Mouse (Mus musculus) MEL (cell line): ENCODE measurements at regions not wholly inside any gene's neighbourhood (a gene's known extent, or its start where the extent isn't known, plus 50 kb on each side); places are given as distances from the start of the nearest gene placed in this dataset.
A peak's percentile ranks its signal among the peaks of the same experiment; 100 is the strongest.
"Not testable (repeated sequence)": the region's sequence is repeated elsewhere in the genome, so short reads cannot be mapped to it uniquely, and the experiment has no call there.

Experiments used
- DNase-seq: peaks from one replicate; pipeline ENCODE4 v3.0.0; 2011; ENCODE audit warnings: low read depth, low spot score
- H3K27ac ChIP-seq: 2 replicates; pipeline ENCODE4 v1.5.1; 2012; ENCODE audit warnings: low read depth, mild to moderate bottlenecking, control low read depth, low read length, moderate library complexity; ENCODE audit not compliant: control insufficient read depth
- H3K27me3 ChIP-seq, 2 experiments: fragments of 150-350 bp in 1 of 2; sonication (generic) in 1 of 2; 2 replicates each; pipeline ENCODE4 v1.6.1; 2012; ENCODE audit warnings: low read length in 2 of 2, mild to moderate bottlenecking in 2 of 2, improper control_type of control experiment in 1 of 2, moderate library complexity in 1 of 2; ENCODE audit not compliant: insufficient read depth in 2 of 2, control insufficient read depth in 1 of 2
- H3K36me3 ChIP-seq, 2 experiments: 2 replicates each; pipeline ENCODE4 v1.6.1; 2012 to 2014; ENCODE audit warnings: low read length in 2 of 2, improper control_type of control experiment in 1 of 2, inconsistent platforms in 1 of 2, mild to moderate bottlenecking in 1 of 2; ENCODE audit not compliant: insufficient read depth in 2 of 2, control insufficient read depth in 1 of 2
- H3K4me1 ChIP-seq, 2 experiments: fragments of 150-350 bp in 1 of 2; sonication (generic) in 1 of 2; 2 replicates each; pipeline ENCODE4 v1.6.1; 2012; ENCODE audit warnings: low read length in 2 of 2, improper control_type of control experiment in 1 of 2, mild to moderate bottlenecking in 1 of 2; ENCODE audit not compliant: insufficient read depth in 2 of 2, control insufficient read depth in 1 of 2
- H3K4me3 ChIP-seq, 2 experiments: fragments of 150-350 bp in 1 of 2; sonication (generic) in 1 of 2; 2 replicates each; pipeline ENCODE4 v1.5.1; 2012; ENCODE audit warnings: low read depth in 2 of 2, low read length in 2 of 2, mild to moderate bottlenecking in 2 of 2, moderate library complexity in 2 of 2, control low read depth in 1 of 2, improper control_type of control experiment in 1 of 2; ENCODE audit not compliant: control insufficient read depth in 1 of 2, insufficient read depth in 1 of 2
- H3K79me2 ChIP-seq: 2 replicates; pipeline ENCODE4 v1.6.1; 2012; ENCODE audit warnings: mild to moderate bottlenecking, low read length, moderate library complexity; ENCODE audit not compliant: control insufficient read depth, poor library complexity, insufficient read depth
- H3K9ac ChIP-seq: 2 replicates; pipeline ENCODE4 v1.6.1; 2012; ENCODE audit warnings: low read depth, mild to moderate bottlenecking, control low read depth, low read length, moderate library complexity; ENCODE audit not compliant: control insufficient read depth, poor library complexity, severe bottlenecking
- H3K9me3 ChIP-seq: fragments of 150-350 bp; sonication (generic); replicated peaks from 2 replicates; pipeline ENCODE4 v1.6.1; 2012; ENCODE audit warnings: mild to moderate bottlenecking, low read length, improper control_type of control experiment, moderate library complexity; ENCODE audit not compliant: insufficient read depth
- BHLHE40 ChIP-seq: IDR thresholded peaks from 2 replicates; pipeline ENCODE4 v1.6.1; 2012; ENCODE audit warnings: low read depth, mild to moderate bottlenecking, inconsistent platforms, low read length, improper control_type of control experiment, borderline replicate concordance
- CHD1 ChIP-seq: IDR thresholded peaks from 2 replicates; pipeline ENCODE4 v1.6.1; 2012; ENCODE audit warnings: low read depth, mild to moderate bottlenecking, inconsistent platforms, low read length, improper control_type of control experiment
- CHD2 ChIP-seq: IDR thresholded peaks from 2 replicates; pipeline ENCODE4 v1.6.1; 2011; ENCODE audit warnings: low read length, improper control_type of control experiment
- ELF1 ChIP-seq: IDR thresholded peaks from 2 replicates; pipeline ENCODE4 v1.6.1; 2014; ENCODE audit warnings: low read depth, mild to moderate bottlenecking, inconsistent platforms, low read length, improper control_type of control experiment, moderate library complexity
- EP300 ChIP-seq, 2 experiments: IDR thresholded peaks; 2 replicates each; pipeline ENCODE4 v1.6.1; 2011; ENCODE audit warnings: improper control_type of control experiment in 2 of 2, low read length in 2 of 2, low read depth in 1 of 2, mild to moderate bottlenecking in 1 of 2
- ETS1 ChIP-seq: IDR thresholded peaks from 2 replicates; pipeline ENCODE4 v1.6.1; 2012; ENCODE audit warnings: low read depth, mild to moderate bottlenecking, inconsistent platforms, low read length, improper control_type of control experiment, moderate library complexity
- GATA1 ChIP-seq: IDR thresholded peaks from 2 replicates; pipeline ENCODE4 v1.6.1; 2011; ENCODE audit warnings: low read depth, low read length, improper control_type of control experiment
- HCFC1 ChIP-seq: IDR thresholded peaks from 2 replicates; pipeline ENCODE4 v1.6.1; 2012; ENCODE audit warnings: low read depth, mild to moderate bottlenecking, inconsistent platforms, low read length, improper control_type of control experiment, moderate library complexity
- MAFK ChIP-seq: IDR thresholded peaks from 2 replicates; pipeline ENCODE4 v1.6.1; 2011; ENCODE audit warnings: low read depth, mild to moderate bottlenecking, low read length, improper control_type of control experiment, borderline replicate concordance
- MAX ChIP-seq: IDR thresholded peaks from 2 replicates; pipeline ENCODE4 v1.6.1; 2011; ENCODE audit warnings: low read length, improper control_type of control experiment
- MAZ ChIP-seq: IDR thresholded peaks from 2 replicates; pipeline ENCODE4 v1.6.1; 2012; ENCODE audit warnings: low read depth, mild to moderate bottlenecking, inconsistent platforms, low read length, improper control_type of control experiment
- MEF2A ChIP-seq: IDR thresholded peaks from 2 replicates; pipeline ENCODE4 v1.6.1; 2014; ENCODE audit warnings: low read depth, mild to moderate bottlenecking, inconsistent platforms, low read length, improper control_type of control experiment; ENCODE audit not compliant: poor library complexity, insufficient replicate concordance, severe bottlenecking; ENCODE audit errors: extremely low read depth
- MYB ChIP-seq: IDR thresholded peaks from 2 replicates; pipeline ENCODE4 v1.6.1; 2011; ENCODE audit warnings: mild to moderate bottlenecking, low read depth, low read length, improper control_type of control experiment
- NRF1 ChIP-seq: IDR thresholded peaks from 2 replicates; pipeline ENCODE4 v1.6.1; 2014; ENCODE audit warnings: low read depth, mild to moderate bottlenecking, inconsistent platforms, low read length, improper control_type of control experiment, moderate library complexity; ENCODE audit not compliant: poor library complexity, insufficient read depth, severe bottlenecking
- POLR2A ChIP-seq, 2 experiments: IDR thresholded peaks; 2 replicates each; pipeline ENCODE4 v1.6.1; 2011 to 2012; ENCODE audit warnings: low read length in 2 of 2, mild to moderate bottlenecking in 2 of 2, control low read depth in 1 of 2, improper control_type of control experiment in 1 of 2, low read depth in 1 of 2, moderate library complexity in 1 of 2; ENCODE audit not compliant: control insufficient read depth in 1 of 2, insufficient read depth in 1 of 2, poor library complexity in 1 of 2
- POLR2AphosphoS2 ChIP-seq: IDR thresholded peaks from 2 replicates; pipeline ENCODE4 v1.6.1; 2011; ENCODE audit warnings: low read length, improper control_type of control experiment
- RAD21 ChIP-seq: IDR thresholded peaks from 2 replicates; pipeline ENCODE4 v1.6.1; 2011; ENCODE audit warnings: mild to moderate bottlenecking, low read depth, low read length, improper control_type of control experiment
- RCOR1 ChIP-seq: IDR thresholded peaks from 2 replicates; pipeline ENCODE4 v1.6.1; 2012; ENCODE audit warnings: low read depth, mild to moderate bottlenecking, inconsistent platforms, low read length, improper control_type of control experiment
- TAL1 ChIP-seq: IDR thresholded peaks from 2 replicates; pipeline ENCODE4 v1.6.1; 2012; ENCODE audit warnings: mild to moderate bottlenecking, inconsistent platforms, low read length, moderate library complexity, mixed read lengths
- UBTF ChIP-seq: IDR thresholded peaks from 2 replicates; pipeline ENCODE4 v1.6.1; 2012; ENCODE audit warnings: low read depth, mild to moderate bottlenecking, inconsistent platforms, low read length, improper control_type of control experiment, moderate library complexity, borderline replicate concordance; ENCODE audit not compliant: insufficient read depth
- USF1 ChIP-seq: IDR thresholded peaks from 2 replicates; pipeline ENCODE4 v1.6.1; 2014; ENCODE audit warnings: low read depth, mild to moderate bottlenecking, inconsistent platforms, low read length, improper control_type of control experiment, moderate library complexity
- USF2 ChIP-seq, 2 experiments: IDR thresholded peaks; 2 replicates each; pipeline ENCODE4 v1.6.1; 2011 to 2012; ENCODE audit warnings: improper control_type of control experiment in 2 of 2, low read length in 2 of 2, borderline replicate concordance in 1 of 2, inconsistent platforms in 1 of 2, low read depth in 1 of 2, mild to moderate bottlenecking in 1 of 2; ENCODE audit not compliant: insufficient read depth in 1 of 2
- ZC3H11A ChIP-seq: IDR thresholded peaks from 2 replicates; pipeline ENCODE4 v1.6.1; 2012; ENCODE audit warnings: low read depth, mild to moderate bottlenecking, inconsistent platforms, low read length, improper control_type of control experiment

GRCm38 (mm10) chr6:22485828-22486518 is 129.9 kb upstream of the Fam3c start:
- TF ChIP-seq RCOR1 (no peak), USF1 (no peak), ELF1 (no peak), NRF1 (no peak), ZC3H11A (no peak), CHD2 (no peak), GATA1 (no peak), MYB (no peak)
- no peak overlapping the region for H3K9ac ChIP-seq
- no peak overlapping the region for H3K4me3 ChIP-seq
- peaks cover 0 to 9% of the 10 kb centered on the region in 2 experiments; a peak in 2 of 4 replicates for H3K36me3 ChIP-seq
- no peaks in the 10 kb centered on the region for H3K79me2 ChIP-seq
- no peak for DNase-seq
- H3K4me1 ChIP-seq = peaks cover 0 to 14% of the 10 kb centered on the region in 2 experiments; a peak in 3 of 4 replicates
- no peaks in the 10 kb centered on the region for H3K9me3 ChIP-seq
- H3K27ac ChIP-seq = no peak overlapping the region
- no peaks in the 10 kb centered on the region; a peak in 1 of 4 replicates for H3K27me3 ChIP-seq

GRCm38 (mm10) chr6:22482257-22482656 is 126.2 kb upstream of the Fam3c start:
- not testable (repeated sequence) for H3K4me3 ChIP-seq, H3K9ac ChIP-seq, H3K4me1 ChIP-seq, DNase-seq, H3K27me3 ChIP-seq, H3K9me3 ChIP-seq, H3K36me3 ChIP-seq, H3K79me2 ChIP-seq, H3K27ac ChIP-seq

GRCm38 (mm10) chr6:22474604-22475003 is 118.6 kb upstream of the Fam3c start:
- H3K27me3 ChIP-seq = no peaks in the 10 kb centered on the region
- H3K9me3 ChIP-seq = no peaks in the 10 kb centered on the region
- H3K9ac ChIP-seq = peak overlapping the region; percentile 41
- peaks cover 0 to 24% of the 10 kb centered on the region in 2 experiments; a peak in 2 of 4 replicates for H3K36me3 ChIP-seq
- peak; percentile 92 for DNase-seq
- peaks cover 2 to 15% of the 10 kb centered on the region in 2 experiments for H3K4me1 ChIP-seq
- H3K79me2 ChIP-seq = no peaks in the 10 kb centered on the region
- H3K27ac ChIP-seq = peak overlapping the region; percentile 98
- peak overlapping the region in 1 of 2 experiments; percentile 8; a peak in 1 of 4 replicates for H3K4me3 ChIP-seq
- TF ChIP-seq ETS1 (peak; percentile 89), MAFK (peak; percentile 74; the same call in 1 of the 2 replicates), CHD2 (peak; percentile 71), POLR2AphosphoS2 (no peak), BHLHE40 (0 out of 2 replicates have a peak, but pooled peaks have one; percentile 47), UBTF (no peak), POLR2A (IDR thresholded peaks at IDR 0.05; ENCODE audit: control insufficient read depth in 1 of 2, insufficient read depth in 1 of 2, low read depth in 1 of 2, low read length in 2 of 2, poor library complexity in 1 of 2) (no peak), HCFC1 (no peak), RAD21 (no peak), USF1 (no peak), MYB (peak; percentile 60; the same call in 1 of the 2 replicates), MAZ (no peak), TAL1 (peak; percentile 90), MEF2A (no peak), MAX (peak; percentile 55), CHD1 (no peak), USF2 (IDR thresholded peaks at IDR 0.05; ENCODE audit: borderline replicate concordance in 1 of 2, insufficient read depth in 1 of 2, low read depth in 1 of 2, low read length in 2 of 2) (no peak), NRF1 (no peak), EP300 (IDR thresholded peaks at IDR 0.05; ENCODE audit: low read depth in 1 of 2, low read length in 2 of 2) (peak; percentile 98 to 100), ELF1 (peak; percentile 9; the same call in 1 of the 2 replicates)
